Mouse (Mus musculus) olfactory bulb, adult 2 months (tissue): ENCODE results near the gene Snx20.

Source experiments
- CTCF ChIP-seq: fragments of 200-500 bp; IDR thresholded peaks from 2 replicates; pipeline ENCODE4 v1.5.1; 2012; ENCODE audit warnings: low read depth, mild to moderate bottlenecking, low read length, moderate library complexity; ENCODE audit not compliant: insufficient read depth
- POLR2A ChIP-seq: fragments of 200-500 bp; IDR thresholded peaks from 2 replicates; pipeline ENCODE4 v1.6.1; 2012; ENCODE audit warnings: mild to moderate bottlenecking, low read depth, low read length, moderate library complexity; ENCODE audit not compliant: insufficient read depth

DNA sequence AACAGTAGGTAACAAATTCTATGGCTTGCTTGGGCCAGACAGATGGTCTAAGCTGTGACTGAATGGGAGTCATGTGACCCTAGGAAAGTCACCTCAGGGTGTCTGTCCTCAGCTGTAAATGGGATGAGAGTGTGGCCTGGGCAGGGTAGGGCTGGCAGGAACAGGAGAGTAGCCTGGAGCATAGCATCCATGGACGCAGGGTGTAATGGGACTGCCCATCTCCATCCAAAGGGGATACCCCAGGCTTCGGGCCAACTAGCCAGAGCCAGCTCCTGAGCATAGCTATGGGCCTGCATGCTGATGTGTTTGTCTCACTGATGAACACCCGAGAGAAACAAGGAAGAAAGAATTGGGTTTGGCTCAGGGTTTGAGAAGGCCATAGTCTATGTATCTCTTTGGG, 11.7 kb downstream of the Snx20 start:
- no peak for TF ChIP-seq CTCF
- no peak for TF ChIP-seq POLR2A
